Mouse (Mus musculus) forebrain, embryonic 14.5 days (tissue): ENCODE data around the gene Clta. TPM values are rescaled to one million over a fixed set of nuclear protein-coding genes. Genes with fewer than 3 reads are reported as not detected.

Experiments
- ATAC-seq: fragments of 200-750 bp; cut with Nextera tagmentation; 2 replicates; pipeline ENCODE4 v1.8.0; 2017; ENCODE audit warnings: mild to moderate bottlenecking, moderate library complexity
- DNase-seq: peaks from one replicate; pipeline ENCODE4 v3.0.0-alpha.2; 2015; ENCODE audit warnings: low spot score
- H3K27ac ChIP-seq: fragments of 300-500 bp; sonication (generic); 2 replicates; pipeline ENCODE4 v1.5.1; 2014; ENCODE audit warnings: low read depth, mild to moderate bottlenecking, control low read depth, low read length, moderate library complexity
- H3K27me3 ChIP-seq: fragments of 300-500 bp; sonication (generic); replicated peaks from 2 replicates; pipeline ENCODE4 v1.6.1; 2014; ENCODE audit warnings: low read length, control low read depth, mixed read lengths; ENCODE audit not compliant: control insufficient read depth, insufficient read depth
- H3K36me3 ChIP-seq: fragments of 300-500 bp; sonication (generic); 2 replicates; pipeline ENCODE4 v1.6.1; 2014; ENCODE audit warnings: low read length, control low read depth; ENCODE audit not compliant: control insufficient read depth, insufficient read depth
- H3K4me1 ChIP-seq: fragments of 300-500 bp; sonication (generic); 2 replicates; pipeline ENCODE4 v1.6.1; 2014; ENCODE audit warnings: antibody characterized with exemption, low read length, control low read depth; ENCODE audit not compliant: control insufficient read depth, insufficient read depth
- H3K4me2 ChIP-seq: fragments of 300-500 bp; sonication (generic); 2 replicates; pipeline ENCODE4 v1.6.1; 2014; ENCODE audit warnings: mild to moderate bottlenecking, control low read depth, low read length
- H3K4me3 ChIP-seq: fragments of 300-500 bp; sonication (generic); 2 replicates; pipeline ENCODE4 v1.5.1; 2014; ENCODE audit warnings: low read depth, low read length, control low read depth
- H3K9ac ChIP-seq: fragments of 300-500 bp; sonication (generic); 2 replicates; pipeline ENCODE4 v1.6.1; 2014; ENCODE audit warnings: mild to moderate bottlenecking, low read length, control low read depth, moderate library complexity
- H3K9me3 ChIP-seq: fragments of 300-500 bp; sonication (generic); replicated peaks from 2 replicates; pipeline ENCODE4 v1.6.1; 2016; ENCODE audit warnings: low read length, control low read depth, mixed read lengths; ENCODE audit not compliant: control insufficient read depth
- WGBS: fragments of 180-500 bp; shearing (Covaris S2); extraction: QIAGEN DNeasy Blood & Tissue Kit; methylation state at CpG from one replicate; pipeline ENCODE4 v1.1.7; 2014; 5-methylcytosine and 5-hydroxymethylcytosine counted together
- polyA plus RNA-seq: library from polyadenylated mRNA; unstranded; fragments of >200 nt; fragmentation: Nextera tagmentation; extraction: Ambion mirVana; gene quantifications from 2 replicates; pipeline ENCODE4 v1.2.1, GENCODE M21; 2014

Clta gene
- polyA plus RNA-seq: 303 and 306 TPM in 2 replicates

DNA sequence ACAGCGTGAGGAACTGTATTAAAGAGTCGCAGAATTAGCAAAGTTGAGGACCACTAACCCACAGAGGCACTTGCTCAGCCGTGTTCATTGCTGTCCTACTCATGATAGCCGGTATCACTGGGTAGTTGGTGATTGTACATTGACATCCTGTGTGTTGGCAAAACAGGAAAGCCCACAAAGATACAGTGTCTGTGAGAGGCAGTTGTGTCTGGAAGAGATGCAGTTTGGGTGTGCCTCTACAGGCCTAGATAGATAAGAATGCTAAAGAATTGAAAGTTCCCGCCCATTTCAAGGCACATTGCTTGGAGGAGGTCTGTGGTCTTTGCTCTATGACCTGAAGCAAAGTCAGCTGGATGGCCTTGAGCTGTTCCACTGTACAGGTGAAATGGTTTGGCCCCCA lies at the start of gene Clta:
TSS of gene Clta (plus strand) at position 327 of the 400 bp plus-strand sequence.
- Histone ChIP-seq H3K4me1 (no peaks in the 10 kb centered on the region), H3K36me3 (no peaks in the 10 kb centered on the region), H3K9ac (no peak within 1 kb of the TSS), H3K4me2 (no peak within 1 kb of the TSS), H3K27ac (no peak within 1 kb of the TSS), H3K27me3 (no peaks in the 10 kb centered on the region), H3K4me3 (no peak within 1 kb of the TSS), H3K9me3 (no peaks in the 10 kb centered on the region)
- 88% methylated on average over 5 of the region's 5 CpGs for WGBS
- no peak for ATAC-seq
- DNase-seq: no peak

DNA sequence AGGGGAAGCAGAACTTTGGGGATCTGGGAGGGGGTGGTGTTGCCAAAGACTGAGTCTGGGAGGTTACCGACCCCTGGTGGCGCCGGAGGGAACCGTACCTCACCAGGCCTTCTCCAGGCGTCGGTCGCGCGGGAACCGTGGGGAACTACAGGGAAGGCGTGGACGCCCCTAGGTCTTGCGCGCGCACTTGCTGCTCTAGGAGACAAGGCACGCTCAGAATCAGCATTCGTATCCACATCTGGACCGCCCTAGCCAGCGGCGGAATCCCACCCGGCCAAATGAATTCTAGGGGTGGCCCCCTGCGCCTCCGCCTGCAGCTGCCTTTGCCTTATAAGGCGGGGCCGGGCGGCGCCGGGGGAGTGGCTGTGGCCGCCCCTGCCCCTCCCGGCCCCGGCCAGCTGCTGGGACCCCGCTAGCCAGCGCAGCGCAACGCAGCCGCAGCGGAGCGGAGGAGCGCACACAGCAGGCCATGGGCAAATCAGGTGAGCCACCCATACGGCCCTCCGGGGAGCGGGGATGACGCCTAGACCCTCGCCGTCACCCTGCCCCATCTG lies 46.9 kb upstream of the Clta start, which contains the start of gene Glipr2:
TSS of gene Glipr2 (plus strand) at position 110 of the 554 bp plus-strand sequence.
- peak within 1 kb of the TSS; percentile 70 for H3K27ac ChIP-seq
- WGBS: under 1% methylated on average over 45 of the region's 45 CpGs
- H3K9me3 ChIP-seq: no peaks in the 10 kb centered on the region
- no peaks in the 10 kb centered on the region for H3K27me3 ChIP-seq
- ATAC-seq (peak; percentile 89), DNase-seq (peak; percentile 91)
- peaks cover 8% of the 10 kb centered on the region for H3K4me1 ChIP-seq
- peak within 1 kb of the TSS; percentile 80 for H3K9ac ChIP-seq
- H3K36me3 ChIP-seq: no peaks in the 10 kb centered on the region
- peak within 1 kb of the TSS; percentile 97 for H3K4me2 ChIP-seq
- H3K4me3 ChIP-seq: peak within 1 kb of the TSS; percentile 75

DNA sequence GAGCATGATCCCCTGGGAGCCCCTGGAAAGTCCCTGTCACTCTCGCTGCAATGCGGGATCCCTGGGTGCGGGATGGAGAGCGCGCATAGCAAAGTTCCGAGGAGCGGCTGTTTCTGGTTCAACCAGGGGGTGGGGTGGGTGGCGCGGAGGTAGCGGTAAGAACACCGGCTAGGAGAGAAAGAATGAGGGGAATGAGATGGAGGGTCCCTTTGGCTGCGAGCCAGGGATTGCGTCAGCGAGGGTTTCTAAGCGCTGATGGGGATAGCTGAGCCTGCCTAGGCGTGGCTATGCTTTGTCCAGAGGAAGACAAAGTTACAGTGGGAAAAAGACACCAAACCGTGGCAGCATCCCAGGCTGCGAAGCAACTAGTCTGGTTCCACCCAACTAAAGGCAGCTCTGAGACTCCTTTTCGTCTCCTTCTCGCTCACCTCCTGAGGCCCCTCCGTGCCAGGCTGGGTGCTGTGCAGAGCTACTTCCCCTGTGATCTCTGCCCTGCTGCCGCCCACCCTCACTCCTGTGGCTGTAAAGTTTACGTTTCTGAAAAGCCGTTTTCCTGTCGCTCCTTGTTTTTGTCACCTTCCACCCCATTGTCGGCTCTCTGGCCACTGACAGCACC lies 46.3 kb upstream of the Clta start:
- Histone ChIP-seq H3K9ac (peak overlapping the region; percentile 80), H3K4me2 (peak overlapping the region; percentile 97), H3K27ac (peak overlapping the region; percentile 70), H3K9me3 (no peaks in the 10 kb centered on the region), H3K4me3 (peak overlapping the region; percentile 75), H3K27me3 (no peaks in the 10 kb centered on the region), H3K4me1 (peaks cover 8% of the 10 kb centered on the region), H3K36me3 (no peaks in the 10 kb centered on the region)
- 0% methylated on average over 26 of the region's 26 CpGs for WGBS
- ATAC-seq (peak; percentile 87), DNase-seq (peak; percentile 90)

DNA sequence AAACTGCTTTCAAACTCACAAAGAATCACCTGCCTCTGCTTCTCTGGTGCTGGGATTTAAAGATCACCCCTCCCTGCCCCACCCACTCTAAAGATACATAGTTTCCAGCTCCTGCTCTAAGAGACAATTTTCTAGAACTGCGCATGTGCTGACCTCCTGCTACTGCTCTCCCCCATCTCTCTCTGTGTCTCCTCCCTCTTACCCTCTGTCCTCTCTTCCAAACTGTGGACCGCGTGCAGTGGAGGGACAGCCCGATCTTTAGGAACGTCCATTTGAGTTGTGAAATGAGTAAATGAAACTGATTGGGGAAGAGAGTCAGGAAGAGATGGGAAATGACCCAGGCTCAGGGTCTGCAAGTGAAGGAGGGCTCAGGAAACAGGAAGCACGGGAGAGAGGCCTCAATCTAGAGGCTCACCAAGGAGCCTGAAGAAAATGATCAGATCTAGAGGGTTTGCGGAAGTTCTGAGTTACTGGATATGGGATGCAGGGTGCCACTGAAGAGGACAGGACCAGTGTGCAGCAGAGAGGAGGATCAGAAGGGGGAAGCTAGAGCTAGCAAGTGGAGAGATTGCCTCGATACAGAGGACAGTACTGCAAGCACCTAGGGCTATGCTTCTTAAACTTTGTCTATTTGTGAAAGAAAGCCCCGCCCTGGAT lies 44.6 kb upstream of the Clta start:
- Histone ChIP-seq H3K27ac (no peak overlapping the region), H3K9ac (no peak overlapping the region), H3K9me3 (no peaks in the 10 kb centered on the region), H3K4me3 (no peak overlapping the region), H3K36me3 (no peaks in the 10 kb centered on the region), H3K4me1 (peaks cover 8% of the 10 kb centered on the region), H3K4me2 (no peak overlapping the region), H3K27me3 (no peaks in the 10 kb centered on the region)
- DNase-seq (no peak), ATAC-seq (no peak)
- WGBS: 80% methylated on average over 9 of the region's 9 CpGs

DNA sequence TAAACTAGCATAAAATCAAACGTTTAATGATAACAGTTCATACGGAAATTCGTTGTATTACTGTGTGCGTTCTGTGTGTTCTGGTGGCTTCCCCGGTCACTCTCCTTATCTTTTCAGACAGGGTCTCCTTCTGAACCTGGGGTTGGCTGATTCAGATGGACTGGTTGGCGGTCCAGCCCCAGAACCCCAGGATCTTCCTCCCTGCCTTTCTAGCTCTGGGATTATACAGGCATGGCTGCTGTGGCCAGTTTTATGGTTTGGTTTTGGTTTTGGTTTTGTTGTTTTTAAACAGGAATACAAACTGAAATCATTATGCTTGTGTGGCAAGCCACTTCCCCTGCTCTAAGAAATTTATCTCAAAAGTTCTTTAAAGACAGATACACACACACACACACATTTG lies 44.0 kb upstream of the Clta start:
- H3K4me3 ChIP-seq: no peak overlapping the region
- H3K9me3 ChIP-seq: no peaks in the 10 kb centered on the region
- H3K36me3 ChIP-seq: no peaks in the 10 kb centered on the region
- H3K4me1 ChIP-seq: peaks cover 8% of the 10 kb centered on the region
- no peak overlapping the region for H3K27ac ChIP-seq
- H3K27me3 ChIP-seq: no peaks in the 10 kb centered on the region
- no peak overlapping the region for H3K4me2 ChIP-seq
- no peak for DNase-seq
- H3K9ac ChIP-seq: no peak overlapping the region
- WGBS: 83% methylated on average over 6 of the region's 6 CpGs
- ATAC-seq: no peak

DNA sequence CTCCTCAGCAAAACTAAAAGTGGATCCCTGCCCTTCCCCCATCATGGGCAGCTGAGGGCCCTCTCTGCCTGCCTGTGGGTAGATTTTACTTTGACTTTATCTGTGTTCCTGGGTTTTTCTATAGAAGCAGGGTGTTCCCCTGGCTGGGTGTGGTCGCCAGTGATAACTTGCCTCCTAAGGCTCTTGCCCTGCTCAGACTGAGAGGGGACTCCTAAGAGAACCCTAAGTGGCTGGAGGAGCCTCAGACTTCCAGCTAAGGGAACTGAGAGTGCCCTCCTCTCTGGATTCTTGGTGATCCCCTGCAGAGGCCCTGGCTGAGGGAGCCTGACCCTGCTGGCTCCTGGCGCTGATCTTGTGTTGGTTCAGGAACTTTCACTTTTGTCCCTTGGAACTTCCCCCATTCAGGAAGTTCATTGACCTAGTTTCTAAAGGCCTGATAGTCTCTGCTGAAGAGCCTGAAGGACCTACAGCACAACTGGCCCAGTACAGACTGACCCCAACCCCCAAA lies 39.9 kb upstream of the Clta start:
- H3K27me3 ChIP-seq: no peaks in the 10 kb centered on the region
- 56% methylated on average over 2 of the region's 2 CpGs for WGBS
- no peak for ATAC-seq

DNA sequence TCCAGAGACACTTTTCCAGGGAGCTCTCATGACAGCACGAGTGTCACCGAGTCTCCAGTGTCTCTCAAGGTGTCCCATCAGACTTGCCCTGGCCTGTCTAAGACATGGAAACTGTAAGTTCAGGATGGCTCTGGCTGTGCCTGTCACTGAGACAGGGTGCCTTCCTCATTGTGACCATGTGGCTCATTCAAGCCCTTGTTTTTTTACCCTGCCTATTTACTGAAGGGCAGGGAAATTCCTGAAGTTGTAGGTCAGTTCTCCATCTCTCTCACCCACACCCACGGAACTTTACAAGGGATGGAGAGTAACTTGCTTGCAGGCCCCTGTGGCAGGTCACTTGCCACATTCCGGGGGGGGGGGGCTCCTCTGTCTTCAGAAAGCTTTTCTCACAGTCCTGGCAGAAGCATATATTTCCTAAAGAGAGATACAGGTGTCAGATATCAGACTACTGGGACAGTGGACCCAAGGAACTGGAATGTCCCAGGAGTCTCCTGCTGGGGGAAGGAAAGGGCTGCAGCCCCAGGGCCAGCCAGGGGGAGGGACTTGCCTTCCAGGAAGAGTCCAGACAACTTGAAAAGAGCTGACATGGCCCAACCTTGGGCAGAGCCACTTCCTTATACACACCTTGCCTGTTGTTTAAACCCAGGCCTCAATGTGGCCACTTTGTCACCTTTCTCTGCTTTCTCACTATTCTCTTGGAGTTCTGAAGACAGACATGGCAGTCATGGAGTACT lies 39.1 kb upstream of the Clta start:
- ATAC-seq: no peak
- no peak overlapping the region for H3K27ac ChIP-seq
- no peak for DNase-seq
- H3K36me3 ChIP-seq: no peaks in the 10 kb centered on the region
- H3K27me3 ChIP-seq: no peaks in the 10 kb centered on the region
- no peaks in the 10 kb centered on the region for H3K9me3 ChIP-seq
- H3K4me1 ChIP-seq: no peaks in the 10 kb centered on the region
- no peak overlapping the region for H3K9ac ChIP-seq
- H3K4me2 ChIP-seq: no peak overlapping the region
- WGBS: 62% methylated on average over 4 of the region's 4 CpGs
- no peak overlapping the region for H3K4me3 ChIP-seq

More for the DNA sequence above, 39.9 kb upstream of the Clta start:
- Histone ChIP-seq H3K4me1 (no peaks in the 10 kb centered on the region), H3K9ac (no peak overlapping the region), H3K4me2 (no peak overlapping the region), H3K9me3 (no peaks in the 10 kb centered on the region), H3K27ac (no peak overlapping the region), H3K36me3 (no peaks in the 10 kb centered on the region), H3K4me3 (no peak overlapping the region)
- DNase-seq: no peak

DNA sequence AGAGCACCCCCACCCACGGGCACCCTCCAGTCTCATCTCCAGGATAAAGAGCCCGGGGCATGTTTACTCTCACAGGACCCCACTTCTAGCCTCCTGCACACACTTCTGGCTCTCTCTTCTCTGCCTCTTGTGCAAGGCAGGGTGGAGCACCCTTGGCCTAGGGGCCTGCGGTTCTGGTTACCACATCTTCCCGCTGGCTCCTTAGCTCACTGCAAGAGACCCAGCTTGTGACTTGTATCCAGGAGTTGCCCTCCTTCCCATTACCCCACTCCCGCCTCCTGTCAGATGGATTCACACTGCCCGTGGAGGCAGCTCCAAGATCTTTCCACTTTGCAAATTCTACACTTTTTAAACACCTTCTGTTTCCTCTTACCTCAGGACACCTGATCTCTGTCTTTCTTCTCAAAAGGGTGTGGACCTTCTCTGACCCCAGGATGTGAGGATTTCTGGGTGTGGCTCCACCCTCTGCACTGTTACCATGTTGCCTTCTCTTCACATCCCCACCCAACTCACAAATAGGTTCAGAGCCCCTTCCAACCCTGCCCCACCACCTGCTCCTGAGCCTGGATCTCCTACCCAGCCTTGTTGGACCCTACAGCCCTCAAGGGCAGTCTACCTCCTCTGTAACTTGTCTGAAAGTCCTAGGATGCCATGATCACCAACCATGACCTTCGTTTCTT lies 38.3 kb upstream of the Clta start:
- DNase-seq (no peak), ATAC-seq (no peak)
- Histone ChIP-seq H3K4me3 (no peak overlapping the region), H3K27me3 (no peaks in the 10 kb centered on the region), H3K4me2 (no peak overlapping the region), H3K9me3 (no peaks in the 10 kb centered on the region), H3K4me1 (no peaks in the 10 kb centered on the region), H3K27ac (no peak overlapping the region), H3K36me3 (no peaks in the 10 kb centered on the region), H3K9ac (no peak overlapping the region)
- WGBS: 83% methylated on average over 7 of the region's 7 CpGs
